Mouse (Mus musculus) spleen, postnatal 4 days (tissue): ENCODE data around the gene Rapgef6.
A peak's percentile ranks its signal among the peaks of the same experiment; 100 is the strongest.

Source experiments
- DNase-seq, 2 experiments: peaks; one replicate each; pipeline ENCODE4 v3.0.0; 2022; ENCODE audit warnings: low spot score in 2 of 2

The Rapgef6 gene

DNA sequence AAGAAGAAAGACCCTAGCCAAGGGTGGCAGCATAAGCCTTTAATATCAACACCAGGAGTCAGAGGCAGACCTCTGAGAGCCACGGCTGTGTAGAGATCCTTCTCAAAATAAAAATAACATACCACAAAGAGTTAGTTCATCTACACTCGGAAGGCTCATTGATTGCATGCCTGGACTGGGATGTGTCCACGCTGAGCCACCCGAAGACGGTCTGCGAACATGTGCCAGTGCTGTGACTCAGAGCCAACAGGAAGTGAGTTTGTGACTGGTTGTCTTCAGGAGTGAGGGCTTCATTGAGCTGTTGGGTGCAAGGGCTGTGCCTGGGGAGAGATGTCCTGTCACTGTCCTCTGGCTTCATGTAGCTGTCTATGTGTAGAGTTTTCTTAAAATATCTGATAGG lies 171.0 kb downstream of the Rapgef6 start:
- DNase-seq: no peak

DNA sequence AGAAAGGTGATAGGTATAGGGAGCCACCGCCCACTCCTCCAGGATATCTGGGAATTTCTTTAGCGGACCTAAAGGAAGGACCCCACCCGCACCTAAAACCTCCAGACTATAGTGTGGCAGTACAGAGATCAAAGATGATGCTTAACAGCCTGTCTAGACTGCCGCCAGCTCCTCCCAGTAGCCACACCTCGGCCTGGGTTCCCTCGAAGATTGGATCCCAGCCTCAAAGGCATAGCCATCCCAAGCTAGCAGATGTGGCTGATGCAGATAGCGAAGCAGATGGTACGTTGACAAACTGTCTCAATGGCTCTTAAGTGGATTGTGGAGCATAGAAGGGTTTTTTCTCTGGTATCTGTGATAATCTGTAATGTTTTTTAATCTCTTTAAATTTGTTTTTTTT lies 171.6 kb downstream of the Rapgef6 start:
- DNase-seq: no peak

DNA sequence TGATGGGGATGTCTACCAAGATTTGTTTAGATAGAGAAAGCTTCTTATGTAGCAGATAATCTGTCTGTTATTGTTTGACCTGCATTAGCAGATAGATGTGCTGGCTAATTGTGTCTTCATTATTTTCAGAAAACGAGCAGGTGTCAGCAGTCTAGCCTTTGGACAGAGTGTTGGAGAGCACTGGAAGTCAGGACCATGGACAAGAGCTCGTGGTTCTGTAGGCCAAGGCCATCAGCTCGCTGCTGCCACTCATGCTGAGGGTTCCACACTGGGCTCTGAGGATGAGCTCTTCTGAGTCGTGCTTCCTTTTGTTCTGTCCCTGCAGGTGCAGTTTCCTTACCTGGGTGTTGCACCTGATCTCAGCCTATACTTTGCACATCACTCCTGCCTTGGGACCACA lies 173.3 kb downstream of the Rapgef6 start:
- no peak for DNase-seq

DNA sequence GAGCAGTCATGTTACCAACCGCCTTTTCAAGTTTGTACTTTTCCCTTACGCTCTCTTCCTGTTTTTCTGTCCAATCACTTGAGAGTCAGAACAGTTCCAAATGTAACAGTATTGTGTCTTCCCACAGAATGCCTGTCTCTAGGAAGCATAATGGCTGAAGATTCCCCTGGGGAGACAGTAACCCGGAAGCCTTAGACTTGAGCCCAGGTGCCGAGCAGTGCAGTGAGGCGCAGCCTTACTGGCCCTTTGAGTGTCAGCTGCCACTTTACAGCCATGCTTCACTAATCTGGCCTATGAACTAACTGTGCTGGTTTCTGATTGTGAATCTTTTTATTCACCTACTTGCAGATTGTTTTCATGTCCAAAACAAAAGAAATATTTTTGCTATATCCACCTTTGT lies 175.0 kb downstream of the Rapgef6 start:
- no peak for DNase-seq

DNA sequence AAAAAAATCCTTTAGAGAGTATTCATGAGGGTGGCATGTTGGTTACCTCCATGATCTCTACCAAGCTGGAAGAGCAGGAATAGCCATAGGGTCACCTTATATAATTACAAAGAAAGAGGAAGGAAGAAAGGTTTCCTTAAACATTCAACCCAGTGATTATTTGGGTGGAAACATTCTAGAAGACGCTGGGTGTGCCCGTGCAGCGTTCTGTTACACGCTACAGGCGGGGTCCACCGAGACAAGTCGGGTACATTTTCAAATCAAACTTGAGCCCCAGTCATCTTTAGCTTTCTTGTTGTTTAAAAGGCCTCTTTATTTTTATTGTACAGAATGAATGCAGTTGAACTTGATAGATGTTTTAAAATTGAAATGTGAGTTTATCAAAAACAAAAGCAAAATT lies 176.0 kb downstream of the Rapgef6 start:
- DNase-seq: no peak

DNA sequence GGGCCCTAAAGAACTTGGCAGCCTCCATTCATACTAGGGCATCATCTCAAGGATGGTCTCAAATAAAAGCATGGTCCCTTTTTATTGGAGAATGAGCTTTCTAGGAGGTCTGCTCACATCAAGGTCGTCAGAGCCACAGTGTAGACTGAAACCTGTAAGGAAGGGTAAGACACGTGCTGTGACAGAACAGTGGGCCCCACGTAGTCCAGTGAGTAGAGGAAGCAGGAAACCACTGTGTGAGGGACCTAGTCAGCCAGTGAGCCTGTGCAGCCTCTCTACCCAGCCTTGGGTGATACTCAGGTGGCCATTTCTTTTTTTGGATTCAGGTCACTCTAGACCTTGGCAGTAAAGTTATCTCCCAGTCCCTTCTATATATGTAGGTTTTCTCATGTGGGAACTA lies 177.3 kb downstream of the Rapgef6 start:
- no peak for DNase-seq

DNA sequence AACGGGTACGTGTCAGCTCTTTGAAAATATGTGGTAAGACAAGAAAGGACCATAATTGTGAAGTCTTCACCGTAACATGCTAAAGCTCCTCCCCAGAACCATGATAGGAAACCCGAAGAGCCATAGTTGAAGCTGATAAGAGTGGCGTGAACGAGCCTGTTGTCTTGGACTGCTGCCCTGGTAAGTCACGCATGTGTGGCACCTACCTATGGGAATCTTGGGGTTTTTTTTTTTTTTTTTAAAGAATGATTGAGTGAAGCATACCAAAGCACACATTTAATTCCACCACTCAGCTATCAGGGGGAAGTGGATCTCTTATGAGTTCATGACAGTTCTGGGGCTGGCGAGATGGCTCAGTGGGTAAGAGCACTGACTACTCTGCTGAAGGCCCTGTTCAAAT lies 179.2 kb downstream of the Rapgef6 start:
- no peak for DNase-seq

DNA sequence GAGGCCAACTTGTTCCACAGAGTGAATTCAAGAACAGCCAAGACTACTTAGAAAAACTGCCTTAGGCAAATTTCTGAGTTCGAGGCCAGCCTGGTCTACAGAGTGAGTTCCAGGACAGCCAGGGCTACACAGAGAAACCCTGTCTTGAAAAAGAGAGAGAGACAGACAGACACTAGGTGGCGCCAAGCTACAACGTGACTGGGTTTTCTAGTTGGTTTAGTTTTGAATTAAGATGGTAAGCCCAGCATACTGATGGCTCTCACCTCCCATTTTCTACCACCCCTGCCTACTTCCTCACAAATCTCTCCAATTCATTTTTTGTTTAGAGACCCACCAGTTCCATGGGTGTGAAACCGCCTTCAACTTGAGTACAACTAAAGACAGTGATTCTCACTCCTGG lies 180.7 kb downstream of the Rapgef6 start:
- DNase-seq: peak; percentile 65 to 87

DNA sequence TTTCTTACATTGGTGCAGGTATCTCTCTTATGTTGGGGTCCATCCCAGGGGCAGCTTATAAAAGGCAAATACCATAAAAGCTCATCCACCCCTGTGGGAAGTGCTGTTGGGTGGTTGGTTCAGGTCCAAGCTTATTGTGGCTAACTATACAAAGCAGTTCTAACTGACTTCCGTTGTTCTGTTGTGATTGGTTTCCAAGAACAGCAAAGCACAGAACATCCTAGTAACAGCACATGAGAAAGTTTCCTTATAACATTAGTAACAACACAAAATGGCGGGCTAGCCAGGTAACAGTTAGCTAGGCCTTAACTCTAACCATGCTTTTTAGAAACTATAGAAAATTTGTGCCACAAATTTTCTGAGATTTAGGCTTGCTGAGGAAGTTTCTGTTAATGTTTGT lies 185.5 kb downstream of the Rapgef6 start:
- DNase-seq: no peak

DNA sequence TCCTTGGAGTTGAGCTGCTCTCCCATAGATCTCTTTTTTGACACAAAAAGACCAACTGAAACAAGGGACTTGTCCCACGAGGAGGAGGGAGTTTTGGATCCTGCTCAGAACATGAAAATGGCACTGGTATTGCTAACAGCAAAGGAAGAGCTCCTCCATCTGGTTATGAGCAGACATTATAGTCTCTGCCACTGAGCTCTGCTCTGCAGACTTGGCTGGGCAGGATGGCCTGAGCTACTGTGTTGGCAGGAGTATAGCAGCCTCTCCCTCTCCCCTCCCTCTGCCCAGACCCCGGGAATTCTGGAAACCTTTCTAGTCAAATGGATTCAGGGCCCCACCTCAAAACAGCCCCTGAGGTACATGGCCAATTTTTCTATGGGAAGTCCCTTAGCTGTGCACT lies 187.0 kb downstream of the Rapgef6 start:
- no peak for DNase-seq

DNA sequence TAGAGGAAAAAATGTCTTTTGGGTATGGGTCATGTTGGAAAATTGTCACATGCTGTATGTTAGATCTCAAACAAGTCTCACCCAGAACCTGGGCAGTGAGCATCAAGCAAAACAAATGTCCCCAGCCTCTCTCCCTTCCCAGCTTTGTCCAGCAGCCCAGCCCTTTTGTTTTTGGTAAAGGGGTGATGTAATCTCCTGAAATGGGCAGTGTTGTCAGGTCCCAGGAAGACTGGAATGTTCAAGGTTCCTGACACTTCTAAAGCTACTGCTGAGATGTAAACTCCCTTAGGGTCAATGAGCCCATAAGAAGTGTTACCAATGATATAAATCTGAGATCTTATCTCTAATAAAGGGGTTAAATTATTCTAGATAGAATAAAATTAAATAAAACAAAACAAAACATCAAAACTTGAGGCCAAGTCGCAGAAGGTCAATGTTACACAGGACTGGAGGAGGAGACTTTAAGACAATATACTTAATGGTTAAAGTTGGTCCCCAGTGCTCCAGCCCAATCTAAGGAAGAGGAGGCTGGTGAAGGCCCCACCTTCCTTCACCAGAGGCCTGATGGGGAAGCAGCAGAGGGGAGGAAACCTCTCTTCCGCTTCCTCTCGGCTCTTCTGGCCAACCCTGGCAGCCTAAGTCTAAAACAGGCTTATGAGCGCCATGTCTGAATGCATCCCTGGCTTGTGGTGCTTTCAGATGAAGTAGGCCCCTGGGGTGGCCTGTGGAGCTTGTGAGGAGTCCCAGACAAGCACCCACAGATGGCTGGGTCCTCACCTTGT lies 188.1 kb downstream of the Rapgef6 start:
- DNase-seq: no peak

DNA sequence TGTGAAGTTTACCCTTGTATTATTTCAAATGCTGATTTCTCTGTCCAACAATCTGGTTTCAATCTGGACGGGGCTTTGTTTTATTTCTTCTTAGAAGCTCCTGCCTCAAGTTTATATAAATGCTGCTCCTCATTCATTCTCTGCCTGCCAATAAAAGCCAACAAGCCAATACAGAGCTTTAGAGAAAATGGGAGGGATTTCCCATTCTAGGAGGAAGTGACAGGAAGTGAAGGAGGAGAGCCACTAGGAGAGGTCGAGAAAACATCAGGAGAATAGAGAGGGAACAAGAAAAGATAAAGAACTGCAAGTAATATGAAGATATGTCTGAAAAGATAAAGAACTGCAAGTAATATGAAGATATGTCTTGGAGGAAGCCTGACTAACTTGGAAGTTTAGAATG lies 190.2 kb downstream of the Rapgef6 start:
- no peak for DNase-seq

DNA sequence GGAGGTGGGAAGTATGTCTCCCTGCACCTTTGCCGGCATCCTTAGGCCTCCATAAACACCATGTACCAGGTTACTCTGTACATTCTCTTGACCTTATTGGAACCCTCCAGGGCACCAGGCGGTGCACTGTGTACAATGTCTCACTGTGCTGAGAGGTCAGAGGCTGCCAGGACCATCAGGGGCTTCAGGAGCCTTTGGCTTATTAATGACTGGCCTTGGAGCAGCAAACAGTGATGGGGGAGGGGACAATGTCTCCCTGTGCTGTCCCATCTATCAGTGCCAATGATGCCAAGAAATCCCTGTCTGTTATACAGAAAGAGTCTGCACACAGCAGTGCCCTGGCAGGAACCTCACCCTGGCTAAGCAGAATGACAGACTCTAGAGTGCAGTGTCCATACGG lies 195.2 kb downstream of the Rapgef6 start:
- DNase-seq: no peak

DNA sequence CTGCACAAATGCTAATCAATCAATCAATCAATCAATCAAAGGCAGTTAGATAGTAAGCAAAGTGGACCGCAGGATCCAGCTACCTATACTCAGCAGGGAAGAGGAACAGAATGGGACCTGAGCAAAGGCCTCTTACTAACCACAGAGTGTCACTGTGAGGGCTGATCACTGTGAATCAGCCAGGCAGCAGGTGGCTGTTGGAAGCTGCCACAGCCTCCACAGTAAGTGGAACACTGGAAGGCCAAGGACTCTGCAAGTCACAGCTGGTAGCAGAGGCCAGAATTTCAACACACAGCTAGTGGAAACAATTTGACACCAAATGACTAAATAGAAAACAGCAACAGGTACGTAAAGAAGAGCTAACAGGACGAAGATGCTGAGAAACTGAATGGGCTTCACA lies 196.0 kb downstream of the Rapgef6 start:
- DNase-seq: no peak

DNA sequence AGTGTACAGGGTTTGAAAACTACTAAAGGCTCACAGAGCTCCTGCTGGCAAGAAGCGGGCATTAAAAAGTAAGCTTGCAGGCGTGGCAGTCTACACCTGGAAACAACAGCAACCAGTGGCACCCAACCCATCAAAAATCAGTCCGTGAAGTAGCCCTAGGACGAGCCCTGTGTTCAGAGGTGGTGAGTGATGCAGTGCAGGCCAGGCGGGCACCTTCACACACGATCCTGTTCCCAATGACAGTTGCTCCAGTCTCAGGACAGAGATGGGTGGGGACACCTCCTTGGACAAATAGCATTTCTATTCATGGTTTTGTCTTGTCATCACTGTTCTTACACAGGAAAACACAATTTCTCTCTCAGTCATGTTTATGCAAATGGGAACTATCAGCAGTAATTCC lies 199.4 kb downstream of the Rapgef6 start:
- DNase-seq: no peak

DNA sequence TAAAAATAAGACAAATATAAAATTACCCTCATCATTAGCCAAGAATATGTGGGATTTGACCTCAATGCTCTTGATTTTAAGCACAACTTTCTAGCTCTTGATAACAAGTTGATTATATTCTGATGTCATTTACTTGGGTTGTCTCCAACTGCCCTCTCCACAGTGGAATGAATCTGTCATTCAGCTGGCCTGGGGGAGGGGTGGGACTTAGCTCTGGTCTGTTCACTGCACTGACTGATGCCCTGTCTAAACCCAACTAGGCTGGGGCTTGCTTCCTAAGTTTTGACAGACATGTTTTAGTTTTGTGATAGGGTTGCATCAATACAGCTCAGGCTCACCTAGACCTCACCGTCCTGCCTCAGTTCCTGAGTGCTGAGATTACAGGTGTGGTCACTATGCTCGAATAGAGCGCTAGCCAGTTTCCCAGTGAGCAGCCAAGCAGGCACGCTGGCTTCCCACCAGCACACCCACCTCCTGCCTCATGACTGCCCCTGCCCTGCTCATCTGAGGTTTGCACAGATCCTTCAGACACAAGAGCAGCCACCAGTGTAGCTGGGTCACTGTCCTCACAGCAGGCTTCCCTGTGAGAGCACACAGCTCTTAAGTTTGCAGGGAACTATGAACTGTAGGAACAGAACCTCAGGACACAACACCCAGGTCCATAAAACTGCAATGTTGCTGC lies 201.8 kb downstream of the Rapgef6 start:
- DNase-seq: no peak

DNA sequence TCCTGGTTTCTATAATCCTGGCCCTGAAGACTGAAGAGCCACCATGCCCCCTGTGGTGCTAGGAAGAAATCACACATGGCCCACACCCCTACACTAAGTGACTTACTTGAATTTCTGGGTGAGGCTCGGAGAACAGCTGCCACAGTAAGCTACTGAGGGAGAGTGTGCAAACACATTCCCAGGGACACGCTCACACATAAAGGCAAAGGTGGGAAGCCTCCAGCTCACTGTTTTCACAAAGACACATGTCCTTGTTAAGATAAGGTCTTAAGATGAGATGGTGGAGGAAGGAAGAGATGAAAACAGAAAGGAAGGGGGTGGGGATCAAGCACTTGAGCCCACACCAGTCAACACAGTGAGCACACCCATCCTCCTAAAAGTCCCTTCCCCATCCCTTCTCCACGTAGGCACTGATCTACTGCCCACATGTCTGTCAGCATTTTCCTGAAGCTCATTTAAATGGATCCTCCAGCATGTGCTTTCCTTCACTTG lies 204.0 kb downstream of the Rapgef6 start:
- no peak for DNase-seq

DNA sequence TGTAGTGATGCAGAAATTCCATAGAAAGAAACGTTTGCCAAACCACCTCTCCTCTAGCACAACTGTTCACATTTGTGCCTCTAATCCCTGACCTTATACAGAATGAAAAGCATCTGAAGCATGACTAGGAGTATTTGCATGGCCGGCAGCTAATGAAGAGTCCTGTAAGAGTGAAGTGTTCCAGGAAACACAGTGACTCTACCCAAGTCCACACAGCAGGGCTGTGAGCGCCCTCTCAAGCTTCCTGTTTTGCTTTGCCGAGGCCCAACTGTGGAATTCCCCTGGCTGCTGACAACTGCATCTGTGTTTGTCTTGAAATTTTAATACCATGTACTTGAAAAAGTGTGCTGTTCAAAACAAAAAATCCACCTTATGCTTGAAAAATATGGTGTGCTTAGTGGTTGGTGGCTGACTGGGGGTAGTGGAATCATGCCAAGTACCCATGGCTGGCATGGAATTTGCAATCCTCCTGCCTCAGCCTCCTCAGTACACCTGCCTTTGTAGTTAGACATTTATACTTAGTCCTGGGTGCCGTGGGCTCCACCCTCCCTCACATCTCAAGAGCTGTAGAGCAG lies 204.8 kb downstream of the Rapgef6 start:
- peak in 1 of 2 experiments; percentile 43 for DNase-seq

DNA sequence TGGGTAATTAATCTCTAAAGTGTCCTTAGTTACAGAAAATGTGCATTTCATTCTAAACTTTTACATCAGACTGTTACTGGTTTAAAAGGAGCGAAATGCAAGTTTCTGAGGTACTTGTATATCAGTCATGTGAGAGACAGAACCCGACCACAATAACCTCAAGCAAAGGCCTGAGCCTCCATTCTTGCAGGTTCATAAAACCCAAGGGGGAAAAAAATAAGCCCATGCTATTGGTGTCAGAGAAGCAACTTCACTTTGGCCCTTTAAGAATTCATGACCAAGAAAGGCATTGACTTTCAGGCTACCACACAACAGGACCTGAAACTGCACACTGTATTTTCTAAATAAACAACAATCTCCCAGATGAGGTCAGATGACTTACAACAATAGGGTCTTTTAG lies 205.7 kb downstream of the Rapgef6 start:
- DNase-seq: no peak

DNA sequence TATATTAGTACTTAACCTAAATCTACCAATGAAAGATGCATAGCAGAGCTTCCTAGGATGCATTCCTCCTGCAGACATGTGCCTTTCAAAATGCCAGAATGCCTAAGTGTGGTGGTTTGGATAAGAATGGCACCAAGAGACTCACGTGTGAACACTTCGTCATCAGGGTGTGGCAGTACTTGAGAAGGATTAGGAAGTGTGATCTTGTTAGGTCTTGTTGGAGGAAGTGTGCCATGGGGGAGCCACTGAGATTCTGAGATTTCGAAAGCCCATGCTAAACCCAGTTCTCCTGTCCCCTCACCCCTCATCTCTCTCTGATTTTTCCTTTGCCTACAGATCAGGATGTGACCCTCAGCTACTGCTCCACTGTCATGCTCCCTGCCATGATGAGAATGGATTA lies 206.7 kb downstream of the Rapgef6 start:
- DNase-seq: no peak

DNA sequence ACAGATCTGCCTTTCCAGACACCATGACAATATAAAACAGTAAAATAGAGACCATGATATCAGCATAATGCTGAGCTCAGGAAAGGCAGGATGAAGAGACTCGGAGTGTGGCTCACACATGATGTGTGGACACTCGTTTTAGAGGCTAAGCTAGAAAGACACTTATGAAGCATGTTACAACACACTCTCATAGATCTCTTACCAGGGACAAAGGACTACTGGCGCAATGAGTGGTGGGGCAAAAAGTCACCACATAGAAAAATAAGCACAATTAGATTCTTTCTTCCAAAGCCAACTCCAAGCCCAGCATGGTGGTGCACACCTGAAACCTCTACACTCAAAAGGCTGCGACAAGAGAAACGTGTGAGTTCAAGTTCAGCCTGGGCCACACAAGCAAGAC lies 208.3 kb downstream of the Rapgef6 start:
- DNase-seq: no peak

DNA sequence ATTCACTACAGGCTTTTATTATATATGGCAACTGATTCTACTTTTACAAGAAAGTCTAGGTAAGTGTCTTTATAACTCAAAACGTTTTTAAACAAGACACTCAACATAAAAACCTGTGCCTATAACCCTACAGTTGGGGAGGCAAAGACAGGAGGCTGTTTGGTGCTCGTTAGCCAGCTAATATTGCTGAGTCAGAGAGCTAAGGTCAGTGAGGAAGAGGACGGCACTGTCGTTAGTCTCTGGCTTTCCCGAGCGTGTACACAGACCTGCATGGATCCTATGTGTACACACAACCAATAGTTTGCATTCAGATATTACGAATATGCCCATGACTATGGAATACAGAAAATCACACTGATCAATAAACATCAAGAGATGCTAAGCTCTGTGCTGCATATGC lies 208.7 kb downstream of the Rapgef6 start:
- DNase-seq: no peak

DNA sequence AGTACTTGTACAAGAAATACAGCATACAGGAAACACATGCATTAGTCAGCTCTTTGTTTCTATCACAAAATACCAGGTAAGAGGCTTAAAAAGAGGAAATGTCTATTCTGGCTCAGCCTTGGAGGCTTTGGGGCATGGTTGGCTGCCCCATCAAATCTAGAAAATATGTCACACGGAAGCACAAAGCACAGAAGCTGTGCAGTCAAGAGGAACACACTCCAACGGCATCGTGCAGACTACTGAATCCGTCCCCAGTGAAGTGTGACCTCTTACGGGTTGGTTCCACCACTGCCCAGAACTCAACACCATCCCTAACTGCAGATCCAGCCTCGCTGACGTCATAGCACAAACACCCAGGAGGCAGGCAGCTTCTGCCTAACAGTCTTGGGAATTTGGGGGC lies 210.9 kb downstream of the Rapgef6 start:
- DNase-seq: peak in 1 of 2 experiments; percentile 18
